Mouse (Mus musculus) bone marrow macrophage, adult 2 months (primary cell): Measurements from ENCODE around the gene Ndfip2. TPM values are rescaled to one million over a fixed set of nuclear protein-coding genes. Genes with fewer than 3 reads are reported as not detected.

ENCODE experiments used
- H3K27ac ChIP-seq: 2 replicates; pipeline ENCODE4 v1.5.1; 2012; ENCODE audit warnings: low read depth, low read length; ENCODE audit not compliant: insufficient read depth
- H3K4me1 ChIP-seq: 2 replicates; pipeline ENCODE4 v1.6.1; 2012; ENCODE audit warnings: low read length; ENCODE audit not compliant: control insufficient read depth, insufficient read depth
- H3K4me3 ChIP-seq: 2 replicates; pipeline ENCODE4 v1.5.1; 2012; ENCODE audit warnings: mild to moderate bottlenecking, low read length, moderate library complexity; ENCODE audit not compliant: insufficient read depth
- CTCF ChIP-seq: IDR thresholded peaks from 2 replicates; pipeline ENCODE4 v1.5.1; 2012; ENCODE audit warnings: low read depth, mild to moderate bottlenecking, low read length, moderate library complexity
- POLR2A ChIP-seq: IDR thresholded peaks from 2 replicates; pipeline ENCODE4 v1.6.1; 2012; ENCODE audit warnings: mild to moderate bottlenecking, low read depth, low read length, borderline replicate concordance
- polyA plus RNA-seq: library from polyadenylated mRNA; stranded (reverse); fragments of >200 nt; gene quantifications from 2 replicates; pipeline ENCODE4 v1.2.4, GENCODE M21; 2012; ENCODE audit not compliant: missing spikeins, insufficient read depth, insufficient read length

The Ndfip2 gene
- polyA plus RNA-seq, 1 experiment: 33.6 TPM

- TF ChIP-seq POLR2A: no peak
- no peak for TF ChIP-seq CTCF
- no peak overlapping the region for H3K4me3 ChIP-seq
Observed at GRCm38 (mm10) chr14:105341765-105342164, 83.4 kb downstream of the Ndfip2 start.

GRCm38 (mm10) chr14:105354121-105354520 is 95.7 kb downstream of the Ndfip2 start:
- TF ChIP-seq POLR2A (no peak), CTCF (no peak)
- Histone ChIP-seq H3K4me1 (no peaks in the 10 kb centered on the region), H3K4me3 (no peak overlapping the region), H3K27ac (no peak overlapping the region)

More at GRCm38 (mm10) chr14:105341765-105342164, 83.4 kb downstream of the Ndfip2 start:
- H3K27ac ChIP-seq: no peak overlapping the region
- H3K4me1 ChIP-seq: no peaks in the 10 kb centered on the region

Other genes starting within 250 kb of the Ndfip2 start
- 43.2 and 46.0 TPM in 2 replicates for gene Rbm26, start 81.2 kb upstream of the Ndfip2 start, polyA plus RNA-seq